Mouse (Mus musculus) limb, embryonic 13.5 days (tissue): Measurements from ENCODE around the gene Lce3b. TPM values are rescaled to one million over a fixed set of nuclear protein-coding genes. Genes with fewer than 3 reads are reported as not detected.

ENCODE experiments used
- polyA plus RNA-seq: library from polyadenylated mRNA; unstranded; fragments of >200 nt; fragmentation: Nextera tagmentation; extraction: Ambion mirVana; gene quantifications from 2 replicates; pipeline ENCODE4 v1.2.1, GENCODE M21; 2015

The Lce3b gene
- polyA plus RNA-seq, 1 experiment from 2014 or later, result not detected

Other genes starting within 250 kb of the Lce3b start
- not detected in 2 replicates for gene Lce1d, start 245.8 kb upstream of the Lce3b start, polyA plus RNA-seq
- gene Lce1e, start 223.9 kb upstream of the Lce3b start, polyA plus RNA-seq, result not detected in 2 replicates
- not detected in 2 replicates for gene Lce1f, start 212.6 kb upstream of the Lce3b start, polyA plus RNA-seq
- not detected in 2 replicates for gene Gm38119, start 193.9 kb upstream of the Lce3b start, polyA plus RNA-seq
- gene Lce1g, start 180.6 kb upstream of the Lce3b start, polyA plus RNA-seq, result not detected in 2 replicates
- not detected in 2 replicates for gene Lce1h, start 167.9 kb upstream of the Lce3b start, polyA plus RNA-seq
- gene Lce1i, start 154.1 kb upstream of the Lce3b start, polyA plus RNA-seq, result not detected in 2 replicates
- not detected in 2 replicates for gene Lce1j, start 142.5 kb upstream of the Lce3b start, polyA plus RNA-seq
- not detected in 2 replicates for gene Lce1k, start 125.1 kb upstream of the Lce3b start, polyA plus RNA-seq
- gene Kprp, start 105.7 kb upstream of the Lce3b start, polyA plus RNA-seq, result not detected in 2 replicates
- not detected in 2 replicates for gene Lce1l, start 81.7 kb upstream of the Lce3b start, polyA plus RNA-seq
- 0.13 TPM in 1 of 2 replicates, not detected in the other for gene 2310050C09Rik, start 62.8 kb upstream of the Lce3b start, polyA plus RNA-seq
- gene Lce3a, start 6.7 kb upstream of the Lce3b start, polyA plus RNA-seq, result not detected in 2 replicates
- gene Lce3c, start 11.5 kb downstream of the Lce3b start, polyA plus RNA-seq, result 0.28 TPM in 1 of 2 replicates, not detected in the other
- gene Lce3d, start 24.4 kb downstream of the Lce3b start, polyA plus RNA-seq, result not detected in 2 replicates
- not detected in 2 replicates for gene Lce3e, start 34.1 kb downstream of the Lce3b start, polyA plus RNA-seq
- gene Lce3f, start 59.2 kb downstream of the Lce3b start, polyA plus RNA-seq, result not detected in 2 replicates
- gene Crct1, start 82.7 kb downstream of the Lce3b start, polyA plus RNA-seq, result 0.42 and 1.0 TPM in 2 replicates
- not detected in 2 replicates for gene Lce1m, start 86.1 kb downstream of the Lce3b start, polyA plus RNA-seq
- not detected in 2 replicates for gene Gm4858, start 135.8 kb downstream of the Lce3b start, polyA plus RNA-seq
- not detected in 2 replicates for gene Crnn, start 211.8 kb downstream of the Lce3b start, polyA plus RNA-seq